Mouse (Mus musculus): ENCODE results near the gene Flcn.

DNA sequence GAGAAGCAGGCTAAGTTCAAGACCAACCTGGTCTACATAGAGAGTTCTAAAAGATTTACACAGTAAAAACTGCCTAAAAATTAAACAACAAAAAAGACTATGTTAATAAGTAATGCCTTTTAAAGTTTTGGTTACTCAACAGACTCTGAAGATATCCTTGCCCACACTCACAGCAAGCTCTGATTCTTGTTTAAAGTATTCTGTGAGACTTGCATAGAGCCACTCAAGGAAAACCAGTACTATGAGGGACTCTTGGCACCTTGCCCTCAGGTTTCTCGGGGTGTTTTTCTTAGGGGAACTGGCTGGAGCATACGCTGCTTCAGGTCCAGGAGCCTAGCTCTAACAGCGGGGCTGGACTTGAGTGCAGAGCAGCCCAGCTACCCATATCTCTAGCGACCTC lies 30.4 kb downstream of the Flcn start:
- TF ChIP-seq TAL1 (IDR thresholded peaks at IDR 0.05; ENCODE audit: low read length) (no peak), GATA1 (IDR thresholded peaks at IDR 0.05; ENCODE audit: low read length) (no peak)
